Mouse (Mus musculus) midbrain, postnatal 0 days (tissue): ENCODE data around the gene Peak1. TPM values are rescaled to one million over a fixed set of nuclear protein-coding genes. Genes with fewer than 3 reads are reported as not detected.

Source experiments
- ATAC-seq: fragments of 200-750 bp; cut with Nextera tagmentation; 2 replicates; pipeline ENCODE4 v1.8.0; 2017; ENCODE audit warnings: moderate number of reproducible peaks, mild to moderate bottlenecking, moderate TSS enrichment, moderate library complexity; ENCODE audit not compliant: low FRiP score
- DNase-seq: peaks from one replicate; pipeline ENCODE4 v3.0.0-alpha.2; 2015; ENCODE audit warnings: low spot score
- H3K27ac ChIP-seq: fragments of 300-500 bp; sonication (generic); 2 replicates; pipeline ENCODE4 v1.5.1; 2014; ENCODE audit warnings: low read depth, mild to moderate bottlenecking, low read length, mixed read lengths
- H3K27me3 ChIP-seq: fragments of 300-500 bp; sonication (generic); 2 replicates; pipeline ENCODE4 v1.6.1; 2014; ENCODE audit warnings: low read length, control low read depth, mixed read lengths; ENCODE audit not compliant: insufficient read depth
- H3K36me3 ChIP-seq: fragments of 300-500 bp; sonication (generic); 2 replicates; pipeline ENCODE4 v1.6.1; 2014; ENCODE audit warnings: low read length, control low read depth, mixed read lengths; ENCODE audit not compliant: insufficient read depth
- H3K4me1 ChIP-seq: fragments of 300-500 bp; sonication (generic); 2 replicates; pipeline ENCODE4 v1.6.1; 2014; ENCODE audit warnings: mild to moderate bottlenecking, control low read depth, antibody characterized with exemption, low read length, mixed read lengths; ENCODE audit not compliant: insufficient read depth
- H3K4me2 ChIP-seq: fragments of 300-500 bp; sonication (generic); 2 replicates; pipeline ENCODE4 v1.6.1; 2014; ENCODE audit warnings: low read depth, mild to moderate bottlenecking, low read length, mixed read lengths; ENCODE audit not compliant: poor library complexity, severe bottlenecking
- H3K4me3 ChIP-seq: fragments of 300-500 bp; sonication (generic); 2 replicates; pipeline ENCODE4 v1.5.1; 2014; ENCODE audit warnings: low read depth, mild to moderate bottlenecking, low read length, moderate library complexity
- H3K9ac ChIP-seq: fragments of 300-500 bp; sonication (generic); replicated peaks from 2 replicates; pipeline ENCODE4 v1.6.1; 2014; ENCODE audit warnings: mild to moderate bottlenecking, low read length, moderate library complexity, mixed read lengths; ENCODE audit not compliant: poor library complexity, severe bottlenecking
- H3K9me3 ChIP-seq: fragments of 300-500 bp; sonication (generic); 2 replicates; pipeline ENCODE4 v1.6.1; 2016; ENCODE audit warnings: low read length, control low read depth
- CTCF ChIP-seq: IDR thresholded peaks from 2 replicates; pipeline ENCODE4 v1.5.1; 2016; ENCODE audit warnings: antibody characterized with exemption, mild to moderate bottlenecking
- WGBS: fragments of 180-500 bp; shearing (Covaris S2); extraction: QIAGEN DNeasy Blood & Tissue Kit; methylation state at CpG from one replicate; pipeline ENCODE4 v1.1.7; 2014; 5-methylcytosine and 5-hydroxymethylcytosine counted together
- polyA plus RNA-seq: library from polyadenylated mRNA; unstranded; fragments of >200 nt; fragmentation: Nextera tagmentation; extraction: Ambion mirVana; gene quantifications from 2 replicates; pipeline ENCODE4 v1.2.1, GENCODE M21; 2015
- total RNA-seq: library from RNA; depleted of rRNA; stranded (reverse); fragments of >200 nt; gene quantifications from 2 replicates; pipeline ENCODE4 v1.2.3, GENCODE M21; 2014

The Peak1 gene
- total and polyA plus RNA-seq, 2 experiments from 2014 or later, result 2.7 to 5.9 TPM

GRCm38 (mm10) chr9:56417415-56417947, 386 bp downstream of the Peak1 start:
- peak overlapping the region; percentile 69 for H3K27ac ChIP-seq
- H3K9me3 ChIP-seq, result no peaks in the 10 kb centered on the region
- H3K4me2 ChIP-seq, result peak overlapping the region; percentile 86
- H3K4me1 ChIP-seq, result no peaks in the 10 kb centered on the region
- peak overlapping the region; percentile 61 for H3K9ac ChIP-seq
- no peaks in the 10 kb centered on the region for H3K36me3 ChIP-seq
- H3K27me3 ChIP-seq, result no peaks in the 10 kb centered on the region
- TF ChIP-seq CTCF, result peak; percentile 68
- peak overlapping the region; percentile 72 for H3K4me3 ChIP-seq
- DNase-seq (peak; percentile 55), ATAC-seq (peak; percentile 67)
- WGBS, result under 1% methylated on average over 39 of the region's 40 CpGs

- Histone ChIP-seq H3K27ac (no peak overlapping the region), H3K4me3 (no peak overlapping the region), H3K9me3 (no peaks in the 10 kb centered on the region), H3K4me1 (no peaks in the 10 kb centered on the region), H3K27me3 (no peaks in the 10 kb centered on the region), H3K4me2 (no peak overlapping the region), H3K36me3 (no peaks in the 10 kb centered on the region), H3K9ac (no peak overlapping the region)
- TF ChIP-seq CTCF, result no peak
- WGBS, result 63% methylated on average over 4 of the region's 4 CpGs
- ATAC-seq (no peak), DNase-seq (no peak)
Observed at GRCm38 (mm10) chr9:56415935-56416607, 1.8 kb downstream of the Peak1 start.

GRCm38 (mm10) chr9:56415393-56415792, 2.5 kb downstream of the Peak1 start:
- no peak overlapping the region for H3K4me3 ChIP-seq
- H3K9ac ChIP-seq, result no peak overlapping the region
- no peaks in the 10 kb centered on the region for H3K9me3 ChIP-seq
- no peak for TF ChIP-seq CTCF
- H3K27me3 ChIP-seq, result no peaks in the 10 kb centered on the region
- 85% methylated on average over 1 of the region's 1 CpGs for WGBS
- H3K4me2 ChIP-seq, result no peak overlapping the region
- DNase-seq (no peak), ATAC-seq (no peak)
- no peaks in the 10 kb centered on the region for H3K4me1 ChIP-seq
- no peak overlapping the region for H3K27ac ChIP-seq
- no peaks in the 10 kb centered on the region for H3K36me3 ChIP-seq

- H3K9me3 ChIP-seq, result no peaks in the 10 kb centered on the region
- no peaks in the 10 kb centered on the region for H3K36me3 ChIP-seq
- DNase-seq, result no peak
- no peaks in the 10 kb centered on the region for H3K4me1 ChIP-seq
- no peak overlapping the region for H3K4me3 ChIP-seq
- TF ChIP-seq CTCF, result 0 out of 2 replicates have a peak, but pooled peaks have one; percentile 15
- ATAC-seq, result no peak
- no peak overlapping the region for H3K4me2 ChIP-seq
- H3K27ac ChIP-seq, result no peak overlapping the region
- H3K27me3 ChIP-seq, result no peaks in the 10 kb centered on the region
- no peak overlapping the region for H3K9ac ChIP-seq
Observed at GRCm38 (mm10) chr9:56414322-56414721, 3.5 kb downstream of the Peak1 start.

GRCm38 (mm10) chr9:56412716-56413115, 5.2 kb downstream of the Peak1 start:
- WGBS, result 90% methylated on average over 1 of the region's 1 CpGs
- H3K4me1 ChIP-seq, result no peaks in the 10 kb centered on the region
- no peak for ATAC-seq

DNA sequence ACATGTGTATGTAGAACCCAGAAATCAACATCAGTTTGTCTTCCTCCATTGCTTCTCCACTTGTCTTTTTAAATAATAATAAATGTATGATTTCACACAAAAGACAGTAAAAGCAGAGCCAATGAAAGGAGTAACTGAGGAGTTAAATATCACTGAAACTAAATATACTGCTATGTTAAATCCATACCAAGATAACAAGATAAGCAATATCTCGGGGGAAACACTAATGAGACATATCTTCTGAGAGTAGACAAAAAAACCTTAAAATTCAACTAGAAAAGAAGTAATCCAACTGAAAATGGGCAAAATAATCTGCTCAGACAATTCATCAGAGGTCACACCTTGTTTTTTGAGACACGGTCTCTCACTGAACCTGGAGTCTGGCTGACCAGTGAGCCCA, 7.9 kb downstream of the Peak1 start:
- DNase-seq, result no peak
- no peaks in the 10 kb centered on the region for H3K27me3 ChIP-seq
- no peaks in the 10 kb centered on the region for H3K4me1 ChIP-seq
- WGBS, result 89% methylated on average over 2 of the region's 2 CpGs
- no peak overlapping the region for H3K27ac ChIP-seq
- no peak for ATAC-seq
- no peak overlapping the region for H3K4me3 ChIP-seq
- H3K4me2 ChIP-seq, result no peak overlapping the region
- H3K9me3 ChIP-seq, result no peaks in the 10 kb centered on the region
- H3K9ac ChIP-seq, result no peak overlapping the region
- no peaks in the 10 kb centered on the region for H3K36me3 ChIP-seq
- TF ChIP-seq CTCF, result no peak

More at GRCm38 (mm10) chr9:56412716-56413115, 5.2 kb downstream of the Peak1 start:
- Histone ChIP-seq H3K36me3 (no peaks in the 10 kb centered on the region), H3K27ac (no peak overlapping the region), H3K27me3 (no peaks in the 10 kb centered on the region), H3K4me3 (no peak overlapping the region), H3K9ac (no peak overlapping the region), H3K9me3 (no peaks in the 10 kb centered on the region), H3K4me2 (no peak overlapping the region)
- DNase-seq, result no peak
- TF ChIP-seq CTCF, result no peak
